Mouse (Mus musculus): Measurements from ENCODE around the gene Rpl22l1.

- TF ChIP-seq GATA1 (IDR thresholded peaks at IDR 0.05; ENCODE audit: low read length) (no peak), TAL1 (IDR thresholded peaks at IDR 0.05; ENCODE audit: low read length) (no peak)
These were observed 24.2 kb upstream of the Rpl22l1 start, which contains the start of gene Eif5a2 for GRCm38 (mm10) chr3:28780994-28781393.
